Mouse (Mus musculus) embryonic facial prominence, embryonic 14.5 days (tissue): ENCODE measurements around the gene 4930572O03Rik. TPM values are rescaled to one million over a fixed set of nuclear protein-coding genes. Genes with fewer than 3 reads are reported as not detected.
"Not testable (repeated sequence)": the region's sequence is repeated elsewhere in the genome, so short reads cannot be mapped to it uniquely, and the experiment has no call there.

Experiments
- ATAC-seq: fragments of 200-750 bp; cut with Nextera tagmentation; 2 replicates; pipeline ENCODE4 v1.8.0; 2017; ENCODE audit warnings: low read depth, moderate number of reproducible peaks, moderate TSS enrichment
- DNase-seq: peaks from one replicate; pipeline ENCODE4 v3.0.0-alpha.2; 2015; ENCODE audit warnings: low spot score
- H3K27ac ChIP-seq: fragments of 300-500 bp; sonication (generic); replicated peaks from 2 replicates; pipeline ENCODE4 v1.5.1; 2014; ENCODE audit warnings: low read depth, mild to moderate bottlenecking, low read length, moderate library complexity
- H3K27me3 ChIP-seq: fragments of 300-500 bp; sonication (generic); replicated peaks from 2 replicates; pipeline ENCODE4 v1.6.1; 2014; ENCODE audit warnings: low read length; ENCODE audit not compliant: control insufficient read depth, insufficient read depth
- H3K36me3 ChIP-seq: fragments of 300-500 bp; sonication (generic); 2 replicates; pipeline ENCODE4 v1.6.1; 2014; ENCODE audit warnings: low read length, mixed read lengths; ENCODE audit not compliant: control insufficient read depth, insufficient read depth
- H3K4me1 ChIP-seq: fragments of 300-500 bp; sonication (generic); 2 replicates; pipeline ENCODE4 v1.6.1; 2014; ENCODE audit warnings: antibody characterized with exemption, low read length; ENCODE audit not compliant: control insufficient read depth, insufficient read depth
- H3K4me2 ChIP-seq: fragments of 300-500 bp; sonication (generic); 2 replicates; pipeline ENCODE4 v1.6.1; 2014; ENCODE audit warnings: low read depth, mild to moderate bottlenecking, low read length, moderate library complexity, mixed read lengths
- H3K4me3 ChIP-seq: fragments of 300-500 bp; sonication (generic); 2 replicates; pipeline ENCODE4 v1.5.1; 2014; ENCODE audit warnings: low read depth, mild to moderate bottlenecking, low read length
- H3K9ac ChIP-seq: fragments of 300-500 bp; sonication (generic); 2 replicates; pipeline ENCODE4 v1.6.1; 2014; ENCODE audit warnings: low read depth, mild to moderate bottlenecking, low read length, moderate library complexity, mixed read lengths
- H3K9me3 ChIP-seq: fragments of 300-500 bp; sonication (generic); 2 replicates; pipeline ENCODE4 v1.6.1; 2016; ENCODE audit warnings: low read length; ENCODE audit not compliant: control insufficient read depth
- WGBS: fragments of 180-500 bp; shearing (Covaris S2); extraction: QIAGEN DNeasy Blood & Tissue Kit; methylation state at CpG from one replicate; pipeline ENCODE4 v1.1.7; 2014; 5-methylcytosine and 5-hydroxymethylcytosine counted together
- polyA plus RNA-seq: library from polyadenylated mRNA; unstranded; fragments of >200 nt; fragmentation: Nextera tagmentation; extraction: Ambion mirVana; gene quantifications from 2 replicates; pipeline ENCODE4 v1.2.1, GENCODE M21; 2014

4930572O03Rik gene
- polyA plus RNA-seq, 1 experiment from 2014 or later: not detected

DNA sequence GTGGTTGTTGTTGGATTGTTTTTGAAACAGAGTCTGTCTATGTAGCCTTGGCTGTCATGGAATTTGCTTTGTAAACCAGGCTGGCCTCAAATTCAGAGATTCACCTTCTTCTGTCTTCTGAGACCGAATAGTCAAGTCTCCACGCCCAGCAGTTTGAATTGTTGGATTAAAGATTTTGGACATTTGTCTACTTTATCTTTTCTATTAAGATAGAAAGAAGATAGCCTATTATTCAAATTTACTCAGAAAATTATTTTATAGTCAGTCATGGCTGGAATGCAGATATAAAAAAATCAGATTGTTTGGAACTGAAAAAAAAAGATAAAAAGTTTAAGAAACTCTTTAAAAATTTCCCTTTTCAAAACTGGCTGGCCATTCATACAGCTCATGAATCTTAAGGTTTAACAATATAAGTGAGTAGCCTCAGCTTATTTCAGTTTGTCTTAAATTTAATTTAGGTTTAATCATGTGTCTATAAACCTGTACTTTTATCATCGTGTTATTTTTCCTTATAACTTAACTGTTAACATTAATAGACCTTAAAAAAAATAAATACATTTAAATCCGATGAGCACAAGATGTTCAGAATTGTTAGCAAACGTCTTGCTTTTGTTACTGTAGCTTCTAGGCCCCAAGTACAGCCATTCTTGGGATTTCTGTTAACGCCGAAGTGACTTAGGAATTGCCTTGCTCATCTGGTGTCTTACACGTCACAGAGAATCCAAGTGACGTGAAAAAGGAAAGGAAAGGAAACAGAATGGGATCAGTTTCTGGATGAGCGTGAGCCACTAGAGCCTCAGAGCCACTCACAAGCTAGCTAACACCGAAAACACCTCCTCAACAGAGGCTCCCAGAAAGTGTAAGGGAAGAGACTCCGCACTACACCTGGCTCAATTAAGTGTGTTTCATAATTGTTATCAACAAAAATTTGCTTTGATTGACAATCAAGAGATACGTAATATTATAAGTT lies 23.4 kb upstream of the 4930572O03Rik start:
- peak; percentile 76 for ATAC-seq
- not testable (repeated sequence) for DNase-seq, H3K4me1 ChIP-seq, H3K27me3 ChIP-seq, H3K27ac ChIP-seq, H3K36me3 ChIP-seq, H3K9ac ChIP-seq, H3K4me2 ChIP-seq, H3K4me3 ChIP-seq
- peaks cover 16% of the 10 kb centered on the region for H3K9me3 ChIP-seq
- WGBS: 69% methylated on average over 13 of the region's 13 CpGs

DNA sequence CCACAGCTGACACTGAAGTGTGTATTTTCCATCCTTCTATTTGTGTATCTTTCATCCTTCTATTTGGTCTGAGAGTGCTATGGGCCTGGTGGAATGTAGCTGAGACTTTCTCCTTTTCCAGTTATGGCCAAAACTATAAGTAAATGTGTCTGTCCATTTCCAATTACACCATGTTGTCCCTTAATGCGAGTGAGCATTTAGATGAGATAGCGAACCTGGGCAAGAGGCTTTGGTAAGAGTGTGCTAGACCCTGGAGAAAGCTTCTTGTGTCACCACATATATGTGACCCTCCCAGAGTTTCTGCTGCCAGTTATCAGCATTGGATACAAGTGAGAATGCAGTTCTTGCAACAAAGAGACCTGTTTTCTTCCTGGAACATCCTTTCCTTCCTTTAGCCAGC lies 22.0 kb upstream of the 4930572O03Rik start:
- not testable (repeated sequence) for H3K27me3 ChIP-seq, H3K4me3 ChIP-seq, H3K4me1 ChIP-seq, H3K9ac ChIP-seq, H3K27ac ChIP-seq, H3K36me3 ChIP-seq, ATAC-seq, H3K4me2 ChIP-seq
- peaks cover 11% of the 10 kb centered on the region for H3K9me3 ChIP-seq
- peak; percentile 16 for DNase-seq
- WGBS: 66% methylated on average over 2 of the region's 2 CpGs

DNA sequence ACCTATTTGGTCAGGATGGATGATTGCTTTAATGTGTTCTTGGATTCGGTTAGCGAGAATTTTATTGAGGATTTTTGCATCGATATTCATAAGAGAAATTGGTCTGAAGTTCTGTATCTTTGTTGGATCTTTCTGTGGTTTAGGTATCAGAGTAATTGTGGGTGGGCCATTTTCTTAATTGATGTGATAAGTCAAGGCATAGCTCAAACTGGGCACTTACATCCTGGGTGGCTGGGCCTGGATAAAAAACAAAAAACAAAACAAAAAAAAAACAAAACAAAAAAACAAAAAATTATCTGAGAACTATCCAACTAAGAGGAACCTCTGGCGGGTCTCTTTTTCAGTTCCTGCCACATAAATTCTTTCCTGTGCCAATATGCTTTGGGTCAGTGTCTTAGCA lies 20.9 kb upstream of the 4930572O03Rik start:
- not testable (repeated sequence) for H3K27ac ChIP-seq, H3K27me3 ChIP-seq, H3K4me1 ChIP-seq, DNase-seq, H3K4me2 ChIP-seq, H3K4me3 ChIP-seq, H3K36me3 ChIP-seq, H3K9ac ChIP-seq
- peaks cover 18% of the 10 kb centered on the region for H3K9me3 ChIP-seq
- 83% methylated on average over 2 of the region's 4 CpGs for WGBS
- peak; percentile 59; the same call in 1 of the 2 replicates for ATAC-seq

DNA sequence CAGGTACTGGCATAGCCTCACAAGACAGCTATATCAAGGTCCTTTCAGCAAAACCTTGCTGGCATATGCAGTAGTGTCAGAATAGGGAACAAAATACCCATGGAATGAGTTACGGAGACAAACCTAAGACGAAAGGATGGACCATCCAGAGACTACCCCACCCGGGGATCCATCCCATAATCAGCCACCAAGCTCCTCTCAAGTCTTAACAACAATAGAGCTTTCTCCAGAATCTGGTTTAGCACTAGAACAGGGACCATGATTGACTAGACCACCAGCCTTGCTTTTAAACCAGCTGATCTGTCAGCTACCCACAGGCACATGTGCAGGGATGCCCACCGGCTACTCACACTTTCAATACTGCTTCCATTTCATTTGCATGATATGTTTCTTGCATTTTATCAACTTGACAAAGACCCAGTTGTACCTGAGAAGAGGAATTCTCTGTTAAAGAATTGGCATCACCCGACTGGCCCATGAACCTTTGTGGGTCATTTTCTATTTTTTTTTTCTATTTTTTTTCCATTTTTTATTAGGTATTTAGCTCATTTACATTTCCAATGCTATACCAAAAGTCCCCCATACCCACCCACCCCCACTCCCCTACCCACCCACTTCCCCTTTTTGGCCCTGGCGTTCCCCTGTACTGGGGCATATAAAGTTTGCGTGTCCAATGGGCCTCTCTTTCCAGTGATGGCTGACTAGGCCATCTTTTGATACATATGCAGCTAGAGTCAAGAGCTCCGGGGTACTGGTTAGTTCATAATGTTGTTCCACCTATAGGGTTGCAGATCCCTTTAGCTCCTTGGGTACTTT lies 17.8 kb upstream of the 4930572O03Rik start:
- H3K9ac ChIP-seq, H3K36me3 ChIP-seq, H3K4me1 ChIP-seq, H3K27me3 ChIP-seq, H3K4me2 ChIP-seq, H3K4me3 ChIP-seq, H3K27ac ChIP-seq, DNase-seq: not testable (repeated sequence)
- ATAC-seq: peak; percentile 60; the same call in 1 of the 2 replicates
- peaks cover 10% of the 10 kb centered on the region; the same call in 1 of the 2 replicates for H3K9me3 ChIP-seq
- WGBS: 90% methylated on average over 5 of the region's 8 CpGs

DNA sequence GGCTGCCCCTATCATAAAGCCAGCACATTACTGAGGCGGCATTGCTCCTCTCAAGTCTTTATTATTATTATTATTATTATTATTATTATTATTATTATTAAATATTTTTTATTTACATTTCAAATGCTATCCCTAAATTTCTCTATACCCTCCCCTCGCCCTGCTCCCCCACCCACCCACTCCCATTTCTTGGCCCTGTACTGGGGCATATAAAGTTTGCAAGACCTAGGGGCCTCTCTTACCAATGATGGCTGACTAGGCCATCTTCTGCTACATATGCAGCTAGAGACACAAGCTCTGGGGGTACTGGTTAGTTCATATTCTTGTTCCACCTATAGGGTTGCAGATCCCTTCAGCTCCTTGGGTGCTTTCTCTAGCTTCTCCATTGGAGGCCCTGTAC lies 17.1 kb upstream of the 4930572O03Rik start:
- not testable (repeated sequence) for H3K4me3 ChIP-seq, DNase-seq, H3K9ac ChIP-seq, ATAC-seq, H3K27ac ChIP-seq, H3K27me3 ChIP-seq, H3K36me3 ChIP-seq, H3K4me1 ChIP-seq, H3K4me2 ChIP-seq
- WGBS: 67% methylated on average over 2 of the region's 2 CpGs
- peaks cover 10% of the 10 kb centered on the region; the same call in 1 of the 2 replicates for H3K9me3 ChIP-seq

DNA sequence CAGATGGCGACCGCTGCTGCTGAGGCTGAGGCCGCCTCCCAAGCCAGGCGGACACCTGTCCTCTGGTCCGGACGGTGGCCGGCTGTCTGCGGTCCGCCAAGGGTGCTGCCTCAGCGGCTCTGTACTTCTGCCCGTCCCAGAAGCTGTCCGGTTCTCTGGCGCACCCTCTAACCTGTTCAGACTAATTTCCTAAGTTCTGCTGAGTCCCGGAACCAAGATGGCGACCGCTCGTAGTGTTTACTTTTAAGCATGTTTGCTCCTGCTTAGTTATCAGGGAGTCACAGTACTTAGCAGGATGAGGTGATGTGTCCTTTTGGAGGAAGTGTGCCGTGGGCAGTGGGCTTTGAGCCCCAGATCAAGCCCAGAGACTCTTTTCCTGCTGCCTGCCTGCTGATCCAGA lies 13.9 kb upstream of the 4930572O03Rik start:
- ATAC-seq, H3K9ac ChIP-seq, H3K4me1 ChIP-seq, H3K27ac ChIP-seq, DNase-seq, H3K4me3 ChIP-seq, H3K9me3 ChIP-seq, H3K36me3 ChIP-seq, H3K4me2 ChIP-seq, H3K27me3 ChIP-seq: not testable (repeated sequence)
- WGBS: 87% methylated on average over 7 of the region's 18 CpGs

DNA sequence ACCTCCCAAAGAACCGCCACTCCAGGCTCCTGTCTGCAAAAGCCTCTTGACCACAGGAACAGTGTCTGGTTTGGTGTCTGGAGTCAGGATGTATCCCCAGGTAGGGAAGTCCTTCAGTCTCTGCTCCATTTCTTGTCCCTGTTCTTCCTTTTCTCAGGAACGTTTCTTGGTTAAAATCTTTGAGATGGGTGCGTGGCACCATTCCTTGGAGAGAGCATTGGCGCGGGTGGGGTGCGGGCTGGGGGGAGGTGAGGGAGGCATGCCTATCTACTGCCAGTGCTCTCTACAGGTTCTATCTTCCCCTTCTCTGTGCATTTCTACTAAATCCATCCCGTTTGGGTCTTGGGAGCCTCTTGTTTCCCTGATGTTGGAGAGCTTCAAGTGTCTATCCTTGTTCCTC lies 7.0 kb upstream of the 4930572O03Rik start:
- H3K9ac ChIP-seq, H3K27ac ChIP-seq, H3K4me3 ChIP-seq, DNase-seq, H3K9me3 ChIP-seq, ATAC-seq, H3K27me3 ChIP-seq, H3K4me1 ChIP-seq, H3K36me3 ChIP-seq, H3K4me2 ChIP-seq: not testable (repeated sequence)
- WGBS: 68% methylated on average over 6 of the region's 7 CpGs

DNA sequence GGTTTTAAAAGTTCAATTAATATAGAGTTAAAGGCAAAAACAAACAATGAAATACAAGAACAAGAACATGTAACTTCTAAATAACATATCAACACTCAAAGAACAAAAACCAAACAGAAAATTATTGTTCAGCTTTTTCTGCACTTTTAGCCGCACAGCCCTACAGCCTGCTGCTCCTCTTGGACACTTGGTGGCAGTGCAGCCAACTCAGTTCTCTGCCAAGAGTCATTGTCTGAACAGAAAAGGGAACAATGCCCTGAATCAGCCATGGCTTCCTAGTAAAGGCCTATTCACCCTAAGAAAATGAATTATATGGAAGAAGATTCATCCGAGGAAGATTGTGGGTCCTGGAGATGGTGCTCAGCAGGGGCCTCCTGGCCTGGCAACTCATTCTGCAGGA lies 4.5 kb downstream of the 4930572O03Rik start:
- not testable (repeated sequence) for H3K4me2 ChIP-seq, ATAC-seq, H3K9ac ChIP-seq, H3K27me3 ChIP-seq, H3K4me1 ChIP-seq, H3K27ac ChIP-seq, H3K9me3 ChIP-seq, H3K4me3 ChIP-seq, H3K36me3 ChIP-seq
- peak; percentile 9 for DNase-seq
- WGBS: 83% methylated on average over 2 of the region's 2 CpGs
